Mouse (Mus musculus): ENCODE measurements around the gene Pif1. TPM values are rescaled to one million over a fixed set of nuclear protein-coding genes. Genes with fewer than 3 reads are reported as not detected.

Pif1 gene
- polyA plus RNA-seq, 1 experiment from 2014 or later: 3.2 TPM

DNA sequence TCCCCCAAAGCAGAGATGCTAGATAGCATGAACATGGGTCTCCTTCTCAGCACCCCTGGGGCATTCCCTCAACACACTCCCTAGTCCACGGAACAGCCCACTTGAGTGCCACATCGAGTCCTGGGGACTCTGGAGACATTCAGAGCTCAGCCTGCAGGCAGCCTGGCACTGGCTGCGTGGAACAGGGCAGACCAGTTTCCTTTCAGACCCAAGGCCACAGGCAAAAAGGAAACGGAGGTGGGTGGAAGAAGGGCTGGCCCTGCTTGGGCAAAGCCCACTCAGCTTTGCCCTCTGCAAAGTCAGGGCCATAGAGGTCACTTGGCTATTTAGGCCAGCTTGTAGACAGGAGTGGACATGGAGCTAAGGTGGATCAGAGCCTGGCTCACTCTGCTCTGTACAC is 39.1 kb upstream of the Pif1 start:
- no peak overlapping the region for H3K4me3 ChIP-seq (ENCODE audit: low read length)
- no peaks in the 10 kb centered on the region for H3K9me3 ChIP-seq (ENCODE audit: control insufficient read depth, low read length)
- H3K4me2 ChIP-seq (ENCODE audit: low read length): no peak overlapping the region
- no peaks in the 10 kb centered on the region for H3K36me3 ChIP-seq (ENCODE audit: control insufficient read depth, insufficient read depth, low read length)
- peaks cover 8% of the 10 kb centered on the region for H3K4me1 ChIP-seq (ENCODE audit: control insufficient read depth, insufficient read depth, low read depth, low read length)
- WGBS: 55% methylated on average over 4 of the region's 4 CpGs
- no peak for ATAC-seq
- no peaks in the 10 kb centered on the region for H3K27me3 ChIP-seq (replicated peaks; ENCODE audit: control insufficient read depth, insufficient read depth, low read length)
- 0 out of 2 replicates have a peak overlapping the region, but pooled peaks have one; percentile 7 for H3K27ac ChIP-seq (ENCODE audit: low read depth, low read length)
- H3K9ac ChIP-seq (ENCODE audit: low read depth, low read length): no peak overlapping the region

- no peak overlapping the region for H3K27ac ChIP-seq (ENCODE audit: low read depth, low read length)
- H3K36me3 ChIP-seq (ENCODE audit: control insufficient read depth, insufficient read depth, low read length): no peaks in the 10 kb centered on the region
- H3K27me3 ChIP-seq (replicated peaks; ENCODE audit: control insufficient read depth, insufficient read depth, low read length): no peaks in the 10 kb centered on the region
- peaks cover 8% of the 10 kb centered on the region for H3K4me1 ChIP-seq (ENCODE audit: control insufficient read depth, insufficient read depth, low read depth, low read length)
- ATAC-seq: no peak
- no peaks in the 10 kb centered on the region for H3K9me3 ChIP-seq (ENCODE audit: control insufficient read depth, low read length)
- H3K4me3 ChIP-seq (ENCODE audit: low read length): no peak overlapping the region
- 47% methylated on average over 8 of the region's 8 CpGs for WGBS
- no peak overlapping the region for H3K9ac ChIP-seq (ENCODE audit: low read depth, low read length)
- H3K4me2 ChIP-seq (ENCODE audit: low read length): no peak overlapping the region
Observed at GRCm38 (mm10) chr9:65548311-65548710, 38.6 kb upstream of the Pif1 start.

DNA sequence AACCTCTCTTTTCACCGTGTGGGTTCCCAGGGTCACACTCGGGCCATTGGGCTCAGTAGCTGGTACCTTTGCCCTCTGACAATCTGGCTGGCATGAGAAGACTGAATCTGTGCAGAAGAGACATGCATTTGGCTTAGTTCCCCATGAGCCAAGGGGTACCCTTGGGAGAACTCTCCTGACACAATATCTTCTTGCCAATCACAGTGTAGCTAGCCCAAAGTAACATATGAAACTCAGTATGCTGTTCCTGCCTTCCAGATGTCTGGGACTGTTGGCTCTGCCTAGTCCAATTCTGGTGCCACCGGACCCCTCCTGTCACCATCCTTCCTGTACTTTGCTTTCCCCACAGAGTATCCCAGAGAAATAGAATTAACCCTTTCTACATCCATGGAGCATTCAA is 37.8 kb upstream of the Pif1 start:
- Histone ChIP-seq H3K27me3 (replicated peaks; ENCODE audit: control insufficient read depth, insufficient read depth, low read length) (no peaks in the 10 kb centered on the region), H3K4me2 (ENCODE audit: low read length) (no peak overlapping the region), H3K36me3 (ENCODE audit: control insufficient read depth, insufficient read depth, low read length) (no peaks in the 10 kb centered on the region), H3K4me3 (ENCODE audit: low read length) (no peak overlapping the region), H3K4me1 (ENCODE audit: control insufficient read depth, insufficient read depth, low read depth, low read length) (peaks cover 8% of the 10 kb centered on the region), H3K9me3 (ENCODE audit: control insufficient read depth, low read length) (no peaks in the 10 kb centered on the region), H3K9ac (ENCODE audit: low read depth, low read length) (no peak overlapping the region), H3K27ac (ENCODE audit: low read depth, low read length) (no peak overlapping the region)
- no peak for ATAC-seq
- 73% methylated on average over 3 of the region's 3 CpGs for WGBS

DNA sequence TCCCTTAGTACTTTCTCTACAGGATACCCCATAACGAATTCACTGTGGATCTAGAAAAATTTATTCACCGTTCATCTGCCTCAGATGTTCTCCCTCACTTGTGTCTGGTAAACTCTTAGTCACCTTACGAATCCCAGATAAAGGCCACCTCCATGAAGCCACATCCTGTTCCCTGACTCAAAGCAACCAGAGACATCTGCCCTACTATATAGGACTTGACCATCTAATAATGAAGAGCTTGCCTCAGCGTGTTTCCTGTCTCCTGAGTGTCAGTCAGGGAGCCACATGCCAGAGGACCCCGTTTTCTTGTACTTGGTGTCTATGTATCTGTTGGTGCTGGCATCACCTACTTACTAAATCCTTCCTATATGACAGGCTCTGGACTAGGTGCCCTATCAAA is 37.3 kb upstream of the Pif1 start:
- ATAC-seq: no peak
- 86% methylated on average over 5 of the region's 5 CpGs for WGBS
- Histone ChIP-seq H3K36me3 (ENCODE audit: control insufficient read depth, insufficient read depth, low read length) (no peaks in the 10 kb centered on the region), H3K4me3 (ENCODE audit: low read length) (no peak overlapping the region), H3K27me3 (replicated peaks; ENCODE audit: control insufficient read depth, insufficient read depth, low read length) (no peaks in the 10 kb centered on the region), H3K27ac (ENCODE audit: low read depth, low read length) (no peak overlapping the region), H3K9me3 (ENCODE audit: control insufficient read depth, low read length) (no peaks in the 10 kb centered on the region), H3K9ac (ENCODE audit: low read depth, low read length) (no peak overlapping the region), H3K4me2 (ENCODE audit: low read length) (no peak overlapping the region), H3K4me1 (ENCODE audit: control insufficient read depth, insufficient read depth, low read depth, low read length) (peaks cover 8% of the 10 kb centered on the region)

GRCm38 (mm10) chr9:65550079-65550831 is 36.7 kb upstream of the Pif1 start:
- Histone ChIP-seq H3K4me3 (ENCODE audit: low read length) (no peak overlapping the region), H3K27ac (ENCODE audit: low read depth, low read length) (no peak overlapping the region), H3K27me3 (replicated peaks; ENCODE audit: control insufficient read depth, insufficient read depth, low read length) (no peaks in the 10 kb centered on the region), H3K4me1 (ENCODE audit: control insufficient read depth, insufficient read depth, low read depth, low read length) (peaks cover 8% of the 10 kb centered on the region), H3K36me3 (ENCODE audit: control insufficient read depth, insufficient read depth, low read length) (no peaks in the 10 kb centered on the region), H3K4me2 (ENCODE audit: low read length) (no peak overlapping the region), H3K9ac (ENCODE audit: low read depth, low read length) (no peak overlapping the region), H3K9me3 (ENCODE audit: control insufficient read depth, low read length) (no peaks in the 10 kb centered on the region)
- ATAC-seq: no peak
- WGBS: 23% methylated on average over 7 of the region's 7 CpGs

DNA sequence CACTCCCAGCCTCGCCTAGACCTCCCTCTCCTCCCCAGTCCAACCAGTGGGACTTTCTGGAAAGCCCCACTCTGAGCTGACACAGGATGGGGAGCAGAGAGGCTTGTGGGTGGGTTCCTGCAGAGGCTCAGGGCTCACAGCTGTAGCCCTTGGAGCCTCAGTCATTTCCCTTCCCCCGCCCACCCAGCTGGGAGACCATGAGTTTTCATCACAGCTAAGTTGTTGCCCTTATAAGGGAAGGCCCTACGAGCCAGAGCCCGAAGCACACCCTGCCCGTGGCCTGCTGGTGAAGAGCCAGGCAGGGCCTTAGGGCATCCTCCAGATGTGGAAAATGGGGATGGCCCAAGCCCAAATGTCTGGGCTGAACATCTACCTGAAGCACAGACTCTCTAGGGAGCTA is 35.9 kb upstream of the Pif1 start:
- Histone ChIP-seq H3K4me1 (ENCODE audit: control insufficient read depth, insufficient read depth, low read depth, low read length) (peaks cover 4% of the 10 kb centered on the region), H3K4me2 (ENCODE audit: low read length) (no peak overlapping the region), H3K27ac (ENCODE audit: low read depth, low read length) (no peak overlapping the region), H3K9ac (ENCODE audit: low read depth, low read length) (no peak overlapping the region), H3K9me3 (ENCODE audit: control insufficient read depth, low read length) (no peaks in the 10 kb centered on the region), H3K4me3 (ENCODE audit: low read length) (no peak overlapping the region), H3K36me3 (ENCODE audit: control insufficient read depth, insufficient read depth, low read length) (no peaks in the 10 kb centered on the region), H3K27me3 (replicated peaks; ENCODE audit: control insufficient read depth, insufficient read depth, low read length) (no peaks in the 10 kb centered on the region)
- 40% methylated on average over 5 of the region's 5 CpGs for WGBS
- no peak for ATAC-seq

DNA sequence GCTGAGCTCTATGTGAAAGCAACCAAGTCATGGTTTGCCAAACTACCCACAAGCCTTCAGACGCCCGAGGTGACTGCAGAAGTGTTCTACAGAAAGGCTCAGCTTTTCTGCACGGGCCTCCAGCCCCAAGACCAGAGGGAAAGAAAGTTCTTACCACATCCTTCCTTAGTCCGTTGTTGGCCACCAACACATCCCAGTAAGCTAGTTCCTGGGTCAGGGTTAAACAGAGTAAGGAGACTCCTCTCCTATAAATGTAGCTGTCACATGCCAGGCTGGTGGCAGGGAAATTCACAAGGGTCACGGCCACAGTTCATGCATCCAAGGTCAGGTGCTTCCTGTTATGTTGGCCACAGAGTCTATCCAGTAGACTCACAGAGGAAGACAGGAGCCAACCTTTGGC is 34.8 kb upstream of the Pif1 start:
- Histone ChIP-seq H3K4me1 (ENCODE audit: control insufficient read depth, insufficient read depth, low read depth, low read length) (peaks cover 3% of the 10 kb centered on the region; the same call in 1 of the 2 replicates), H3K9ac (ENCODE audit: low read depth, low read length) (no peak overlapping the region), H3K9me3 (ENCODE audit: control insufficient read depth, low read length) (no peaks in the 10 kb centered on the region), H3K4me3 (ENCODE audit: low read length) (no peak overlapping the region), H3K36me3 (ENCODE audit: control insufficient read depth, insufficient read depth, low read length) (0 out of 2 replicates have a peak, but pooled peaks cover 2% of the 10 kb centered on the region), H3K27ac (ENCODE audit: low read depth, low read length) (no peak overlapping the region), H3K27me3 (replicated peaks; ENCODE audit: control insufficient read depth, insufficient read depth, low read length) (no peaks in the 10 kb centered on the region), H3K4me2 (ENCODE audit: low read length) (no peak overlapping the region)
- no peak for ATAC-seq
- 86% methylated on average over 5 of the region's 5 CpGs for WGBS

- Histone ChIP-seq H3K27ac (ENCODE audit: low read depth, low read length) (no peak overlapping the region), H3K36me3 (ENCODE audit: control insufficient read depth, insufficient read depth, low read length) (0 out of 2 replicates have a peak, but pooled peaks cover 2% of the 10 kb centered on the region), H3K9me3 (ENCODE audit: control insufficient read depth, low read length) (no peaks in the 10 kb centered on the region), H3K4me3 (ENCODE audit: low read length) (no peak overlapping the region), H3K27me3 (replicated peaks; ENCODE audit: control insufficient read depth, insufficient read depth, low read length) (no peaks in the 10 kb centered on the region), H3K9ac (ENCODE audit: low read depth, low read length) (no peak overlapping the region), H3K4me2 (ENCODE audit: low read length) (no peak overlapping the region), H3K4me1 (ENCODE audit: control insufficient read depth, insufficient read depth, low read depth, low read length) (peaks cover 3% of the 10 kb centered on the region; the same call in 1 of the 2 replicates)
- no peak for ATAC-seq
- 97% methylated on average over 2 of the region's 2 CpGs for WGBS
Observed at GRCm38 (mm10) chr9:65552711-65553110, 34.2 kb upstream of the Pif1 start.

- H3K9me3 ChIP-seq (ENCODE audit: control insufficient read depth, low read length): no peaks in the 10 kb centered on the region
- 21% methylated on average over 5 of the region's 5 CpGs for WGBS
- 0 out of 2 replicates have a peak, but pooled peaks cover 2% of the 10 kb centered on the region for H3K36me3 ChIP-seq (ENCODE audit: control insufficient read depth, insufficient read depth, low read length)
Observed at GRCm38 (mm10) chr9:65555001-65555405, 32.0 kb upstream of the Pif1 start.

More at GRCm38 (mm10) chr9:65555001-65555405, 32.0 kb upstream of the Pif1 start:
- Histone ChIP-seq H3K27ac (ENCODE audit: low read depth, low read length) (no peak overlapping the region), H3K4me3 (ENCODE audit: low read length) (no peak overlapping the region), H3K27me3 (replicated peaks; ENCODE audit: control insufficient read depth, insufficient read depth, low read length) (no peaks in the 10 kb centered on the region), H3K9ac (ENCODE audit: low read depth, low read length) (no peak overlapping the region), H3K4me1 (ENCODE audit: control insufficient read depth, insufficient read depth, low read depth, low read length) (peaks cover 3% of the 10 kb centered on the region; the same call in 1 of the 2 replicates), H3K4me2 (ENCODE audit: low read length) (no peak overlapping the region)
- no peak for ATAC-seq

Data from hindbrain, embryonic 16.5 days (tissue).